In genomic region chr12:83525822-83526544, GRCm38 (mm10) we compare ENCODE assay signal across 10 mouse cellular contexts. TPM values are rescaled to one million over a fixed set of nuclear protein-coding genes. Genes with fewer than 3 reads are reported as not detected.
DNase-seq lines count a peak whose midpoint lies in the region; ATAC-seq lines count a peak whose summit lies in the region.
"Had no signal": no experiment of that assay in that cellular context is flagged by ENCODE, and none has a peak within 500 bp of the region (broad histone marks: within the 10 kb centered on the region; RNA-seq: fewer than 3 reads in every experiment).

No protein-coding gene starts in this region.

- H3K27ac ChIP-seq in intestine, embryonic 14.5 days (ENCODE audit: low read depth) = no peak overlapping the region
- no peak overlapping the region; the same call in 1 of the 2 replicates for H3K27ac ChIP-seq in stomach, embryonic 15.5 days
- no peak overlapping the region for H3K27ac ChIP-seq in forebrain, embryonic 12.5 days
- H3K27ac ChIP-seq in forebrain, embryonic 15.5 days (replicated peaks) = no peak overlapping the region
- H3K27ac ChIP-seq: hindbrain, embryonic 10.5 days; macrophage had no signal

- ATAC-seq in intestine, embryonic 14.5 days (replicated peaks; ENCODE audit: low FRiP score, low TSS enrichment, low read depth) = 0 out of 2 replicates have a peak, but pooled peaks have one; percentile 29
- peak; percentile 33; the same call in 1 of the 2 replicates for ATAC-seq in stomach, embryonic 15.5 days (ENCODE audit: insufficient read depth, low FRiP score, low read depth)
- no peak for ATAC-seq in forebrain, embryonic 12.5 days (ENCODE audit: low FRiP score)
- no peak for ATAC-seq in forebrain, embryonic 15.5 days (replicated peaks)

- no peak overlapping the region for H3K4me3 ChIP-seq in intestine, embryonic 14.5 days (ENCODE audit: low read depth, low read length)
- H3K4me3 ChIP-seq in stomach, embryonic 15.5 days (replicated peaks) = no peak overlapping the region
- H3K4me3 ChIP-seq in forebrain, embryonic 12.5 days (replicated peaks) = no peak overlapping the region
- H3K4me3 ChIP-seq in forebrain, embryonic 15.5 days = no peak overlapping the region
- H3K4me3 ChIP-seq: hindbrain, embryonic 10.5 days had no signal

- H3K9me3 ChIP-seq in intestine, embryonic 14.5 days (ENCODE audit: control insufficient read depth, low read length) = no peaks in the 10 kb centered on the region
- no peaks in the 10 kb centered on the region for H3K9me3 ChIP-seq in stomach, embryonic 15.5 days
- no peaks in the 10 kb centered on the region for H3K9me3 ChIP-seq in forebrain, embryonic 12.5 days
- no peaks in the 10 kb centered on the region for H3K9me3 ChIP-seq in forebrain, embryonic 15.5 days
- H3K9me3 ChIP-seq: hindbrain, embryonic 10.5 days had no signal

- H3K9ac ChIP-seq in intestine, embryonic 14.5 days (ENCODE audit: low read length) = no peak overlapping the region
- H3K9ac ChIP-seq in stomach, embryonic 15.5 days = no peak overlapping the region
- no peak overlapping the region for H3K9ac ChIP-seq in forebrain, embryonic 12.5 days
- H3K9ac ChIP-seq in forebrain, embryonic 15.5 days (replicated peaks) = no peak overlapping the region

- WGBS in intestine, embryonic 14.5 days = 71% methylated on average over 18 of the region's 18 CpGs
- WGBS in stomach, embryonic 15.5 days = 74% methylated on average over 18 of the region's 18 CpGs
- WGBS in forebrain, embryonic 12.5 days = 84% methylated on average over 18 of the region's 18 CpGs
- WGBS in forebrain, embryonic 15.5 days = 87% methylated on average over 18 of the region's 18 CpGs

- peaks cover 14% of the 10 kb centered on the region for H3K36me3 ChIP-seq in intestine, embryonic 14.5 days (ENCODE audit: control insufficient read depth, insufficient read depth, low read length)
- H3K36me3 ChIP-seq in stomach, embryonic 15.5 days = peaks cover 5% of the 10 kb centered on the region
- 0 out of 2 replicates have a peak, but pooled peaks cover 6% of the 10 kb centered on the region for H3K36me3 ChIP-seq in forebrain, embryonic 12.5 days (replicated peaks)
- H3K36me3 ChIP-seq in forebrain, embryonic 15.5 days = peaks cover 20% of the 10 kb centered on the region

- H3K4me1 ChIP-seq in intestine, embryonic 14.5 days (replicated peaks; ENCODE audit: control insufficient read depth, insufficient read depth, low read length) = peaks cover 6% of the 10 kb centered on the region
- H3K4me1 ChIP-seq in stomach, embryonic 15.5 days = peaks cover 10% of the 10 kb centered on the region
- H3K4me1 ChIP-seq in forebrain, embryonic 12.5 days = peaks cover 10% of the 10 kb centered on the region
- peaks cover 14% of the 10 kb centered on the region for H3K4me1 ChIP-seq in forebrain, embryonic 15.5 days

- peak; percentile 20 to 57 for DNase-seq in left cerebral cortex, adult 18-20 months (ENCODE audit: low spot score in 2 of 2)
- DNase-seq in left cerebral cortex, adult 9 months (ENCODE audit: low spot score in 2 of 2) = no peak
- DNase-seq in adipocyte (ENCODE audit: low spot score) = peak; percentile 32
- DNase-seq in intestine, embryonic 14.5 days (ENCODE audit: low spot score) = no peak
- DNase-seq: cerebellum, adult 11 months had no signal

- H3K27me3 ChIP-seq in intestine, embryonic 14.5 days (replicated peaks; ENCODE audit: control insufficient read depth, insufficient read depth, low read length) = no peaks in the 10 kb centered on the region
- H3K27me3 ChIP-seq in stomach, embryonic 15.5 days (replicated peaks) = no peaks in the 10 kb centered on the region
- no peaks in the 10 kb centered on the region for H3K27me3 ChIP-seq in forebrain, embryonic 12.5 days
- no peaks in the 10 kb centered on the region for H3K27me3 ChIP-seq in forebrain, embryonic 15.5 days

- no peak overlapping the region for H3K4me2 ChIP-seq in intestine, embryonic 14.5 days (ENCODE audit: low read length)
- no peak overlapping the region for H3K4me2 ChIP-seq in stomach, embryonic 15.5 days
- H3K4me2 ChIP-seq in forebrain, embryonic 12.5 days = no peak overlapping the region
- no peak overlapping the region for H3K4me2 ChIP-seq in forebrain, embryonic 15.5 days (replicated peaks)

RNA-seq across cellular contexts. Expression of gene Dcaf4, which starts 5.7 kb away (rescaled TPM):
- total RNA-seq in left cerebral cortex, adult 18-20 months (2021) = 10 to 100 TPM; 25.9 to 27.0 TPM
- 31.5 and 33.2 TPM in 2 replicates for polyA plus RNA-seq in intestine, embryonic 14.5 days (2014; fragmentation: Nextera tagmentation; extraction: Ambion mirVana)
- polyA plus RNA-seq in stomach, embryonic 15.5 days (2015; fragmentation: Nextera tagmentation; extraction: Ambion mirVana) = 31.5 and 34.5 TPM in 2 replicates
- polyA plus RNA-seq in forebrain, embryonic 12.5 days (2016; fragmentation: Nextera tagmentation; extraction: Ambion mirVana) = 26.4 and 33.1 TPM in 2 replicates
- polyA plus RNA-seq in forebrain, embryonic 15.5 days (2015; fragmentation: Nextera tagmentation; extraction: Ambion mirVana) = 47.6 and 48.4 TPM in 2 replicates

RNA-seq across cellular contexts. Expression of gene Dpf3, which starts 38.5 kb away (rescaled TPM):
- 1 to 10 TPM; 4.9 to 5.6 TPM for total RNA-seq in left cerebral cortex, adult 18-20 months (2021)
- 8.7 and 9.2 TPM in 2 replicates for polyA plus RNA-seq in intestine, embryonic 14.5 days (2014; fragmentation: Nextera tagmentation; extraction: Ambion mirVana)
- 4.6 TPM in 2 replicates for polyA plus RNA-seq in stomach, embryonic 15.5 days (2015; fragmentation: Nextera tagmentation; extraction: Ambion mirVana)
- 7.5 and 7.7 TPM in 2 replicates for polyA plus RNA-seq in forebrain, embryonic 12.5 days (2016; fragmentation: Nextera tagmentation; extraction: Ambion mirVana)
- polyA plus RNA-seq in forebrain, embryonic 15.5 days (2015; fragmentation: Nextera tagmentation; extraction: Ambion mirVana) = 9.8 and 11.2 TPM in 2 replicates
- polyA plus RNA-seq: macrophage had no signal

Comparison
In these comparisons a context has a peak if more than half of its experiments do, and no peak if none do; other contexts are left out.
1. DNase-seq: peak in left cerebral cortex, adult 18-20 months (2 of 2) and adipocyte (single experiment); none in left cerebral cortex, adult 9 months (0 of 2) and intestine, embryonic 14.5 days (single experiment).
2. ATAC-seq: peak in intestine, embryonic 14.5 days (single experiment) and stomach, embryonic 15.5 days (single experiment); none in forebrain, embryonic 12.5 days (single experiment) and forebrain, embryonic 15.5 days (single experiment).